Mouse (Mus musculus) embryo, embryonic 9.5 days (tissue): ENCODE results near the gene Actn4.

Experiments used
- DNase-seq: peaks from one replicate; pipeline ENCODE4 v3.0.0-alpha.2; 2017; ENCODE audit errors: extremely low spot score

Actn4 gene

GRCm38 (mm10) chr7:28850642-28851041 is 111.5 kb downstream of the Actn4 start:
- DNase-seq: no peak

DNA sequence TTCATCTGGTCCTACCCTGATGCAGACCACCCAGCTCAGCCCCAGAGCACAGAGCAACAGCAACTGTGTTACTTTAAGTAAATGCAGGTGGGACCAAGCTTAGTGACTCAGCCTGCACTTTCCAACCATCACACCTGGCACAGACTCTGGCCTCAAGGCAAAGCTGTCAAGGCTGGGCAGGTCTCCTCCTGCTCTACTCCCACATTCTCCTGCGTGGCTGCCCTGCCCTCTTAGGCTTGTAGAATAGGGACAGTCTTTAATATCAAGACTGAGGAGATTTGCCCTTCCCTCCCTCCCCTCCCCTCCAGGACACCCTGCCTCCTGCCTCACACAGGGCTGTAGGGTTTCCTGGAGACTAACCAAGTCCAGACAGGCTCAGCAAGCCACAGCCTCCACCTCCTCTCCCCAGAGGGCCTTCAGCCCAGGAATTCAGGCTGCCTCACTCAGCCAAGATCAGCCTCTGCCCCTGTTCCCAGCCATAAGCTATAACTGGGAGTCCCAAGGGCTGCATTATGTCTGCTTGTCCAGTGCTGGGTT is 112.4 kb downstream of the Actn4 start:
- no peak for DNase-seq

DNA sequence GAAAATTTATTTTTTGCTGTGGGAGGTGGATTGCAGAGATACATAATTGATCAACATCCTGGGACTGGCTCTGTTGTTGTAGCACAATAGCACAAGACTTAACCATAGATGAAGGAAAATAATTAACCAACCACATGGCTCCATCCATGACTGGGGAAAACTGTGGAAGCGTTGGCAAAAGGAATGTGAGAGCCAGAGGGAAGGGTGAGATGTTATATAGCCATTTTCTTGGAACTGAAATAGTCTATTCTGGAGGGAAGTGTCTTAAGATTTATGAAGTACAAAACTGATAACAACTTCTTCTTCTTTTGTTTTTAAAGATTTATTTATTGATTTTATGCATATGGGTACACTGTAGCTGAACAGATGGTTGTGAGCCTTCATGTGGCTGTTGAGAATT is 114.9 kb downstream of the Actn4 start:
- no peak for DNase-seq
